In genomic region chr5:118929990-118930501, GRCm38 (mm10) we compare ENCODE assay signal across 9 mouse cellular contexts.
A peak's percentile ranks its signal among the peaks of the same experiment; 100 is the strongest.
DNase-seq lines count a peak whose midpoint lies in the region; ATAC-seq lines count a peak whose summit lies in the region.
"Had no signal": no experiment of that assay in that cellular context is flagged by ENCODE, and none has a peak within 500 bp of the region (broad histone marks: within the 10 kb centered on the region; RNA-seq: fewer than 3 reads in every experiment).

No protein-coding gene starts in this region.

- H3K27ac ChIP-seq in forebrain, embryonic 13.5 days: no peak overlapping the region
- no peak overlapping the region for H3K27ac ChIP-seq in lung, embryonic 16.5 days (ENCODE audit: low read length)
- no peak overlapping the region for H3K27ac ChIP-seq in stomach, embryonic 15.5 days

- DNase-seq in kidney, postnatal 4 days: peak; percentile 23 to 48
- DNase-seq in kidney, postnatal 25 days: no peak
- DNase-seq in cerebellum, adult 11-12 months: no peak

- peak overlapping the region; percentile 19 for H3K4me3 ChIP-seq in forebrain, embryonic 13.5 days
- peak overlapping the region; percentile 10 for H3K4me3 ChIP-seq in lung, embryonic 16.5 days (ENCODE audit: low read length)
- peak overlapping the region; percentile 22 for H3K4me3 ChIP-seq in stomach, embryonic 15.5 days (replicated peaks)
- H3K4me3 ChIP-seq: megakaryocyte, embryonic 14.5 days had no signal

- ATAC-seq in forebrain, embryonic 13.5 days: no peak
- ATAC-seq in lung, embryonic 16.5 days (ENCODE audit: low read depth): peak; percentile 82
- ATAC-seq in stomach, embryonic 15.5 days (ENCODE audit: insufficient read depth, low FRiP score, low read depth): no peak
- no peak for ATAC-seq in CD4-positive, CD25-positive, alpha-beta regulatory T cell, adult 4 months
- ATAC-seq in granulocyte monocyte progenitor cell, adult 5-6 weeks (replicated peaks; ENCODE audit: poor library complexity, severe bottlenecking): no peak

- H3K4me2 ChIP-seq in forebrain, embryonic 13.5 days: peak overlapping the region; percentile 50
- H3K4me2 ChIP-seq in lung, embryonic 16.5 days (ENCODE audit: low read depth, low read length): peak overlapping the region; percentile 42
- peak overlapping the region; percentile 51 for H3K4me2 ChIP-seq in stomach, embryonic 15.5 days

- H3K9me3 ChIP-seq in forebrain, embryonic 13.5 days (replicated peaks): no peaks in the 10 kb centered on the region
- H3K9me3 ChIP-seq in lung, embryonic 16.5 days (ENCODE audit: control insufficient read depth, low read length): peaks cover 4% of the 10 kb centered on the region; the same call in 1 of the 2 replicates
- no peaks in the 10 kb centered on the region for H3K9me3 ChIP-seq in stomach, embryonic 15.5 days

- peaks cover 35% of the 10 kb centered on the region for H3K27me3 ChIP-seq in forebrain, embryonic 13.5 days
- H3K27me3 ChIP-seq in lung, embryonic 16.5 days (ENCODE audit: control insufficient read depth, insufficient read depth, low read depth, low read length): no peaks in the 10 kb centered on the region; the same call in 1 of the 2 replicates
- peaks cover 6% of the 10 kb centered on the region; the same call in 1 of the 2 replicates for H3K27me3 ChIP-seq in stomach, embryonic 15.5 days (replicated peaks)
- H3K27me3 ChIP-seq: megakaryocyte, embryonic 14.5 days had no signal

- 24% methylated on average over 23 of the region's 23 CpGs for WGBS in forebrain, embryonic 13.5 days
- WGBS in lung, embryonic 16.5 days: 3% methylated on average over 21 of the region's 23 CpGs
- WGBS in stomach, embryonic 15.5 days: 5% methylated on average over 23 of the region's 23 CpGs

- H3K4me1 ChIP-seq in forebrain, embryonic 13.5 days: peaks cover 5% of the 10 kb centered on the region; the same call in 1 of the 2 replicates
- peaks cover 3% of the 10 kb centered on the region; the same call in 1 of the 2 replicates for H3K4me1 ChIP-seq in lung, embryonic 16.5 days (replicated peaks; ENCODE audit: control insufficient read depth, insufficient read depth, low read length)
- H3K4me1 ChIP-seq in stomach, embryonic 15.5 days: peaks cover 6% of the 10 kb centered on the region; the same call in 1 of the 2 replicates
- H3K4me1 ChIP-seq: megakaryocyte, embryonic 14.5 days had no signal

- no peak overlapping the region; the same call in 1 of the 2 replicates for H3K9ac ChIP-seq in forebrain, embryonic 13.5 days
- no peak overlapping the region for H3K9ac ChIP-seq in lung, embryonic 16.5 days (ENCODE audit: low read length)
- H3K9ac ChIP-seq in stomach, embryonic 15.5 days: no peak overlapping the region

- no peaks in the 10 kb centered on the region for H3K36me3 ChIP-seq in forebrain, embryonic 13.5 days (ENCODE audit: poor library complexity, severe bottlenecking)
- H3K36me3 ChIP-seq in lung, embryonic 16.5 days (ENCODE audit: control insufficient read depth, insufficient read depth, low read length): no peaks in the 10 kb centered on the region
- H3K36me3 ChIP-seq in stomach, embryonic 15.5 days: no peaks in the 10 kb centered on the region

Comparison
In these comparisons a context has a peak if more than half of its experiments do, and no peak if none do; other contexts are left out.
1. DNase-seq: peak in kidney, postnatal 4 days (2 of 2); none in kidney, postnatal 25 days (0 of 2) and cerebellum, adult 11-12 months (single experiment).
2. Peak in every context shown above with its lines, with median percentiles within 50 percentile points of each other: H3K4me2 ChIP-seq and H3K4me3 ChIP-seq.